Mouse (Mus musculus): ENCODE results near the gene Tmem120a.

Tmem120a gene

DNA sequence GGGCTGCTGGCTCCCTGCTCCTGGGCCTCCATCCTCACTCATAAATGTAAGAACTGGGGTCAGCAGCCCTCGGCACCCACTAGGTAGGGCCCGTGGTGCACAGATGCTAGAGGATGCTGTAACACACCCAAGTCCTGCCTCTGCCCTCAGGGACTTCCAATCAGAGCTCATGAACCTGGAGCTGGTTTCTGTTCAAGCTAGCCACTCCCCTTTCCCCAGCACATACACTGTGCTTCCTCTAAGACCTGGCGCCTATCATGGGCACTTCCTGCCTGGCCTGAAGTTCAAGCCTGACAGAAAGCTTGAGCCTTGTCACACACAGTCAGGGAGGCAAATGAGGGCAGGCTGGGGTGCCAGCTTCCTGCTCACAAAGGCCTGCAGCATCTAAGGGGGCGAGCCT, 11.2 kb downstream of the Tmem120a start:
- no peak for DNase-seq (ENCODE audit: low spot score in 2 of 2)

DNA sequence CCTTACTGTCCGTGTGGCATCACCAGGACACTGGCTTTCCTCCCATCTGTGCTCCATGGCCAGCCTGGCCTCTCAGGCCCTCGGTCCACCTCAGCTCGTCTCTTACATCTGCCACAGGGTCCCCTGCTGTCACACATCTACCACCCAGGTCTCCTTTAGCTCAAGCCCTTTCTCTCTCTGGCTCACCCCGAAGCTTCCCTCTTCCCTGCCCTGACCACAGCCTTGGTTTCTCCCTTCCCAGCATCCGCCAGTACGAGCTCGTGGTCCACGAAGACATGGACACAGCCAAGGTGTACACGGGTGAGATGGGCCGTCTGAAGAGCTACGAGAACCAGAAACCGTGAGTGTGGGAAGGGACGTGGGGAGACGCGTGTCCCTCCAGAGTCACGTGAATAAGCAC, 12.9 kb downstream of the Tmem120a start:
- DNase-seq (ENCODE audit: low spot score in 2 of 2) = no peak

DNA sequence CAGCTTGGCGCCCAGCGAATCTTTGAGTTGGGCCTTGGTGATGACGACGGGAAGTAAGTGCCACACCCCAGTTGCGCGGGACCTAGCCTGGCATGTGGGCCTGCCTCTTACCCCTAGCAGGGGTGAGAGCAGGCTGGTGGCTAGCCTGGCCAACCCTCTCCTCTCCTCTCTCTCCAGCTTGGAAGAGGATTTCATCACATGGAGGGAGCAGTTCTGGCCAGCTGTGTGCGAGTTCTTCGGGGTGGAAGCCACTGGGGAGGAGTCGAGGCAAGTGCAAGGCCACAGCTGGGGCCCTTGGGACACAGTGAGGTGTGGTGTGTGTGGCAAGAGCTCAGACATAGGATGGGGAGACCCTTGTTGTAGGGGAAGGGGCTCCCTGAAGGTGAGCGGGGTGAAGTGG, 13.3 kb downstream of the Tmem120a start:
- no peak for DNase-seq (ENCODE audit: low spot score in 2 of 2)

DNA sequence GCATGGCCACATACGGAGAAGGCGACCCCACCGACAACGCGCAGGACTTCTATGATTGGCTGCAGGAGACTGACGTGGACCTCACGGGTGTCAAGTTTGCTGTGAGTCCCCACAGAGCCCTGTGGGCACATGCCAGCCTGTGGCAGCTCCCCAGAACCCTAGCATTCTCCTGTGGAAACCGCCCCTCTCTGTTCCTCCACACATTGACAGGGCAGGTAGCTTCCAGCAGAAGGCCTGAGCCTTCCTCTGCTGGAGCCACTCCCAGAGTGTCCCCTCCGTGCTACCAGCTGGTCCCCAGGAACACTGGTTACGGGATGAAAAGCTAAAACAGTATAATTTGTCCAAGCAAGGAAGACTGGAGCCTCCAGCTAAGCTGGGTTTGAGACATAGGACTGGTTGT, 14.0 kb downstream of the Tmem120a start:
- DNase-seq (ENCODE audit: low spot score in 2 of 2) = no peak

DNA sequence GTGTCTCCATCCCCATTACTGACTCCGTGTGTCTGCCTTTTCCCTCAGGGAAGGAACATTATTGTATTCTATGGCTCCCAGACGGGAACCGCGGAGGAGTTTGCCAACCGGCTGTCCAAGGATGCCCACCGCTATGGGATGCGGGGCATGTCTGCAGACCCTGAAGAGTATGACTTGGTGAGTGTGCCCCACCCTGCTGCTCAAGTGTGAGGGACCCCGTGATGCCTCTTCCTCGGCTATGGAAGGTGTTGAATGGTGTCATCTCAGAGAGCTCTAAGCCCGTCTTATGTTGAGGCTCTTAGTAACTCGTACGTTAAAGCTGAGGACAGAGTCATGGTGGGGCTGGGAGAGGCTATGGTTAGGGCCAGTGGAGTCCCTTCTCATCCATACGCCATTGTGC, 14.9 kb downstream of the Tmem120a start:
- DNase-seq (ENCODE audit: low spot score in 2 of 2) = no peak

DNA sequence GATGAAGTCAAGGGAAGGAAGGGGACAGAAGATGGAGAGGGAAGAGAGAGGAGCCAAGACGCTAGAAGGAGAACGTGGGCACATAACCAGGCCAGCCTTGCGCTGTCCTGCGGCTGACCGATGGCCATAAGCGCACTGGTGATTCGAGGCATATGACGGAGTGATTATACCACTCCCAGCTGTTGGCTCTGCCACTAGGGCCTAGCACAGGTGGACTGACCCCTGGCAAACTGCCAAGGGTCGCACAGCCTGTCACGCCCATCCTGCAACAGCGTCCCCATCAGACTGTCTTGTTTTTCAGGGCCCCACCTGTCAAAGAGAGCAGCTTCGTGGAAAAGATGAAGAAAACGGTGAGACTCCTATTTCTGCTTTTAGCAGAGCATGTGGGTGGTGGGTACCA, 15.9 kb downstream of the Tmem120a start:
- DNase-seq (ENCODE audit: low spot score in 2 of 2) = no peak

DNA sequence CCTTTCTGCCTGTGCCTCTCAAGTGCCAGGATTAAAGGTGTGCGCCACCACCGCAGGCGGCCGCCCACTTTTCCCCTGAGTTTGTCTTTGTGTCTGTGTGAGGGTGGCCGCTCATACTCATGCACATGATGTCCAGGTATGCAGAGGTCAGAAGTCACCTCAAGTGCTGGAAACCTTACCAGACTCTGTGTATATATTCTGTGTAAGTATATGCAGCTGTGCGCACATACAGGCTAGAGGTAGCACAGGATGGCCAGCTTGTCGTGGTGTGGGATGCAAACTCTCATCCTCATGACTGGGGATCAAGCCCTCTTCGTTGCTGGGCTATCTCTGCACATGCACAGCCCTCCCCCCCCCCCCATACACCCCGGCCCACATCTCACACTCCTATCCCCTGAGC, 16.4 kb downstream of the Tmem120a start:
- no peak for DNase-seq (ENCODE audit: low spot score in 2 of 2)

DNA sequence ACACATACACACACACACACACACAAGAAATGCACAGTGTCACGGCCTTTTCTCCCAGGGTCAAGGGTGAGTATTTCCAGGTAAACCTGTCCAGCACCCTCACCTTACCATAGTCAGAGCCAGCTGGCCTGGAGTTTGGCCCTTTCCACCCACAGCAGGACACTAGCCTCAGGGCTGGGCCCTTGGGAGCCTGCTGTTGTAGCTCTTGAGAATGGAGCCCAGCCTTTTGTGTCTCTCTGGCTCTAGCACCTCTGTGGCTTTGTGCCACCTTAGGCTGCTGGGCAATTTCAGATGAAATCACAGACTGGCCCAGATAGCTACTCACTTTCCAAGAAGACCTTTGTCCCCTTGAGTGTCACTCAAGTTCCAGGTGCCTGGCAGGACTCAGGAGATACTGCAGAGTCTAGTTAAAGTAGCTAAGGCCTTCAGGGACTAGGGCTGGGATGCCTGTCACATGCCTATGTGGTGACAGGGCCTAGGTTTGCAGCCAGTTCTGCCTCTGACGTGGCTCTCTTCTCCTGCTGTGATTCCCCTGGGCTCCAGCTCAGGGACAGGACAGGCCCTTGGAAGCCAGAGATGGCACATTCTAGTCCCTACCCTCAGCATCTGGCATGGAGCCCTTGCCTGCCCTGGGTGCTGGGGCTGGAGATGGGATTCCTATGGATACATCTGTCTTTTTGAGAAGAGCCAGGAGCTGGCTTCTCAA, 17.5 kb downstream of the Tmem120a start:
- DNase-seq (ENCODE audit: low spot score in 2 of 2) = no peak

DNA sequence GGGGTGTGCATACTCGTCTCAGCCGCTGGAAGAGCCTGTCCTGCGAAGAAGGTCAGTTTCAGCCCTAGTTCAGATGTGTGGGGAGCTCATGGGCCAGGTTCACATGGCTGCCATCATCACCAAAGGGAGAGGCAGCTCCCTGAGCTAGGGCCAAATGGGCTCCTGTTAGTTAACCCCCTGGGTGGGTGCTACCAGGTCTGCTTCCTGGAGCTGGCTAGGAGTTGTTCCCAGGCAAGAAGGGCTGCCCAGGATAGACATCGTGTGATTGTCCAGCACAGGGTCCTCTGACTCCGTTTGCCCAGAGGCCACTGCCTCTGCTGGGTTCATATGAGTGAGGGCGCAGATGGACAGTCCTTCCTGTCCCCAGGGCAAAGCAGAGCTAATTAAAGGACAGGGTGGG, 18.3 kb downstream of the Tmem120a start:
- no peak for DNase-seq (ENCODE audit: low spot score in 2 of 2)

DNA sequence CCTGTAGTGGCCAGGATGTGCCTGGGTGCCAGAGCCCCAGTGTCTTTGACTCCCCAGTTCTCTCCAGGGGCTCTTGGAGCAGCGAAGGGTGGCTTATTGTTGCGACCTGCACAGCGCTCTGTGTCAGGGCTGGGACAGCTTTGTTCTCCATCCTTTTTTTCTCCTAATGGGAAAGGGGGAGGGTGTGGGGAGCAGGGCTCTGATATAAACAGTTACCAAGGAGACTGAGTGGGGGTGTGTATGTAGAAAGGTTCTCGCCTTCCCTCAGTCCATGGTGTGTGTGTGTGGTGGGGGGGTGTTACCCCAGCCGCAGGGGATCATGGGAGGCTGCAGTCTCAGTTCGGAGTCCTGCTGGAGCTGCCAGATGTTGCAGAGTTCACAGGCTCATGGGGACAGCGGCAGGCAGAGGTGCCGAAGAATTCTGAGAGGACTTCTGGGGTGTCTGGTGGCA, 18.8 kb downstream of the Tmem120a start:
- DNase-seq (ENCODE audit: low spot score in 2 of 2) = peak in 1 of 2 experiments; percentile 58

DNA sequence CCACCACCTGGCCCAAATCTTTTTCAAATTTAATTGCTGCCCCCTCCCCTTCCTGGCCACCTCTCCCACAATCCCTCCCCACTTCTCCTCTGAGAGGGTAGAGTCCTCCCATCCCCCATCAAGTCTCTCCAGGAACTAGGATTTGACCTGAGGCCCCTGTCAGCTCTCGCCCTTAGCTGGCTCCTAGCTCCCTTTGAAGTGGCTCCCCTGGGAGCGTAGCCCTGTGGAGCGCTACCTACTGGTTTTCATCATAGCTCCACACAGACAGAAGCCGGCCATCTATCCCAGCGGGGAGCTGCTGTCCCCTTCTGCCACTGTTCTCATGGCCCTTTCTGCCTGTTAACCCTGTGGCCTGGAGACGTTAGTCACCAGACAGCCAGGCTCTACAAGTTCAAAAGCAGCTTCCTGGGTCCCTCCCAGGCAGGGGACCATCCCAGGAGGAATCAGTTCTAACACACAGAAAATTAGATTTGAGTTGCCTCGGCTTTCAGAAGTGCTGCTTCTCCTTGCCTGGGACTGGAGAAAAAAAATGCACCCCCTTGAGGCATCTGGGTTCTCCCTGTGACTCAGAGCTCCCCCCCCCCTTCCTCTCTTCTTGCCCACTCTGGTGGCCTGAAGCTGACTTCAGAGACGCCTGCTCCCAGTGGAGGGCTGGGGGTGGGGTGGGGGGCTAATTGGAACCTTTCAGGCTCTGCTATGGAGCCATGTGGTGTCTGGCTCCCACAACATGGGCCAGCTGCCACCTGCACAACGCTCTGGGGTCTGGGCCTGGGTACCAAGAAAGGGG, 19.5 kb downstream of the Tmem120a start:
- no peak for DNase-seq (ENCODE audit: low spot score in 2 of 2)

DNA sequence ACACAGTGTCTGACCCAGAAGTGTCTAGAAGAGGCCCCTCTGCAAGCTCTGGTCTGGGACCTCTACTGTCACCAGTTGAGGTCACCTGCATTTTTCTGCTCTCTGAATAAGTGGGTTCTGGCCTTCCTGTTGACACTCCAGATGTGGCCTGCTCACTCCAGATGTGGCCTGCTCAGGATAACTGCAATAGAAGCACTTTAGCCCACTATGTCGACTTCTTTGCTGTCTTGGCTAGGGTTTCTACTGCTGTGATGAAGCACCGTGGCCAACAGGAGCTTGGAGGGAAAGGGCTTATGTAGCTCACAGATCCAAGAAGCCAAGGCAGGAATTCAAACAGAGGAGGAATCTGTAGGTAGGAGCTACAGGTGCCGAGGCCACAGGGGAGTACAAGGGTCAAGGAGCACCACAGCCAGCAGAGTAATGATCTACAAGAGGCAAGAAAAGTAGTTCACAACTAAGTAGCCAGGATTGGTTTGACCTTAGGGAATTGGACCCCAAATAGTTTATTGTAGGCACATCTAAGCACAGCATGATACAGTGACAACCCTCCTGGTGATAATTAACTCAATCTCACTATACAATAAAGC, 21.0 kb downstream of the Tmem120a start:
- DNase-seq (ENCODE audit: low spot score in 2 of 2) = no peak

DNA sequence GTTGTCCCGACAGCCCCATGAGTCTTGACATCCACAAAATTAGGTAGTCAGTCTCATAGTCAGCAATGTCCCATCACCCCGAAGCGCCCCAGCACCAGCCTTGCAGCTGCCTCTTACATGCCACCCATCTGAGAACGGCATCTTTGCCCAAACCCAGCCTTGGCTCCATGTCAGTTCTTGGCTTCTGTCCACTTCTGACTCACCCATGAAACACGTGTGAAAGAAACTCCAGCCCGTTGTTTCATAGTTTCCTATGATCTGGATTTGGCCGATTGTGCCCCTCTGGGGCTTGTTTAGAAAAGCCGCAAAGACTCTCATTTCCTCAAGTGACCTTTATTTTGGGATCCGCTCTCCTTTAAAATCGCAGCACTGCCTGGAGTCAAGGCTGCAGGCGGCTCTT, 22.1 kb downstream of the Tmem120a start:
- DNase-seq (ENCODE audit: low spot score in 2 of 2) = peak; percentile 59 to 82

DNA sequence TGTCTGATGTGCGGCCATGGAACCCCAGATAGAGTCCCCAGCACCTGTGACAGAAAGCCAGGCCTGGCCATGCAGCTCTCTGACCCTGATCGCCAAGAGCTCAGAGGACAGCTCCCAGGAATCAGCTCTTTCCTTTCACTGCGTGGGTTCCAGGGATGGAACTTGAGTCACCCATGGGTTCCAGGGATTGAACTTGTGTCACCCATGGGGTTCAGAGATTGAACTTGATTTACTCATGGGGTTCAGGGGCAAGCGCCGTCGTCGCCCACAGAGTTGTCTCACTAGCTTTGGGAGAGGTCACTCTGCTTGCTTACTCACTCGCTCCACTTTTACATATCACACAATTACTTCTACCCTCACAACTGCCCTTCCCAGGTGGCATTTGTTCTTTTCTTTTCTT, 23.2 kb downstream of the Tmem120a start:
- no peak for DNase-seq (ENCODE audit: low spot score in 2 of 2)

DNA sequence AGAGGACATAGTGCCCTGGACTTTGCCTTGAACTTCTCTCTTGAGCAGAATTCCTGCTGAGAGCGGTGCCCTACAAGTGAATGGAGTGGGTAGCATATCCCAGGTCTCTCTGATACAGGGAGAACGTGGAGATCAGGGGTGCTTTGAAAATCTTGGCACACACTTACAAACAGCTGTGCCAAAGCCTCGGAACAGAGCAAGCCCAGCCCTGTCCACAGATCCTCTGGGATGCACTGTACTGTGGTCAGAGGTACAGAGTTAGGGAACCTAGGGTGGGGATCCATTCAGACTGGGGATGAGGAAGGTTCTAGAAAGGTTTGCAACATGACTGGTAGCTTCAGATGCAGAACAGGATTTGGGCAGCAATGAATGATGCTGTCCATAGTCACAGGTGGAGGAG, 24.1 kb downstream of the Tmem120a start:
- DNase-seq (ENCODE audit: low spot score in 2 of 2) = no peak

DNA sequence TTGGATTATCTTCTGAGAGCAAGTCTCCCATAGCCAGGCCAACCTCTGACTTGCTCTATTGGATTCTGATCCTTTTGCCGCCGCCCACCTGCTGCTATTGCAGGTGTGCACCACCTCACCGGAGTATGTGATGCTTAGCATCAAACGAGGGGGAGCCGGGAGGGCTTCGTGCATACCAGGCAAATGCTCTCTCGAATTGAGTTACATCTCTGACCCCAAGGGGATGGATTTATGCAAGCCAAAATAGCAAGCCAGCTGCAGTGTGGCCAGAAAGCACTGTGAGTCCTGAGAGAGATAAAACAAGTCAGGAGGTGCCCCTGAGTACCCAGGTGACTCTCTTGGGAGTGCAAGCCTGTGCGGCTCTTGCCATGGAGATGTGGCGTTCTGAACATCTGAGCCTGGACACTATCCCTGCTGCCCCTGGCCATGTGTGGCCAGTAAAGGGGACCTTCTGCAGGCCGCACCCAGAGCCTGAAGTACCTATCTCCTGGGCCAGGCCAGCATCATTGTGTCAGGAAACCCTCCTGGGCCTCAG, 24.6 kb downstream of the Tmem120a start:
- DNase-seq (ENCODE audit: low spot score in 2 of 2) = no peak

DNA sequence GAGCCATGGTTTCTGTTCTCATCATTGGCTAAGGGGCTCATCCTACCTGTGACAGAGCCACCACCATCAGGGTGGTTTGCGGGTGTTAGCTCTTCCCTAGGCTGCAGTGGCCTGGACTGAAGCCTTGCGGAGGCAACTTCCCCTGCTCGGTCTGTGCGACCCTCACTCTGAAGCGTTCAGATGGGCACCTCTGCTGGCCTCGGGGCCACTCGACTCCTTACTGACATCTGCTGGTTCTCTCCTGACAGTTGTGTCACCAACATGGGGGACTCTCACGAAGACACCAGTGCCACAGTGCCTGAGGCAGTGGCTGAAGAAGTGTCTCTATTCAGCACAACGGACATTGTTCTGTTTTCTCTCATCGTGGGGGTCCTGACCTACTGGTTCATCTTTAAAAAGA, 28.6 kb downstream of the Tmem120a start:
- DNase-seq (ENCODE audit: low spot score in 2 of 2) = no peak

DNA sequence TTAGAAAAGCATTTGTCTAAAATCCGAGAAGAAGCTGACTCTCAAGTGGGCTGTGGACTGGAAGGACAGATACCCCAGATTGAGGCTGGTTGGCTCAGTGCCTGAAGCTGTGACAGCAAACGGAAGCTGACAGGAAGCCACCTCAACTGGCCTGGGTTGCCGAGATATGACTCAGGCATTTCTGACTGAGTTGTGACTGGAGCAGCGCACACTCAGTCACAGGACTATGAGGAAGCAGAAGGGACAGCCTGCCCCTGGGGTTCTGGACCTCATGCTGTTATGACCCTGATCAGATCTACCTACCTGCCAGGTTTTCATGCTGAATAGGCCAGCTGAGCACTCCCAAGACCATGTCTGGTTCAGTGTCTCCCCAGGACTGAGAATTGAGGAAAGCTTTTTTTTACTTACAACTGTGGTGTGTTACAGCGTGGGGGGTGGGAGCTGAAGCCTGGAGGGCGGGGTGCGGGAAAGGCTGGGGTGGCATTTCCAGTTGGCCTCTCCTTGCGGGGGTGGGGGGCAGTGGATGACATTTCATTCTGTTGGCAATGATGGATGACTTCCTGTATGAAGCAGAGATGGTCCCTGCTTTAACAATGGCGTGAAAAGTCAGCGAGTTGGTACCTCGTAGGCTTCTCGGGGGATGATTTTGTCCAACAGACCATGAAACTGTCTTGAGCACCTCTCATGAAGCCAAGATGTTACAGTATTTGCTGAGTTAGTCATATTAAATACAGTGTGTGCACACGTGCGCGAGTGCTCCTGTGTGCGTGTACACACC, 30.6 kb downstream of the Tmem120a start:
- peak; percentile 52 to 72 for DNase-seq (ENCODE audit: low spot score in 2 of 2)

DNA sequence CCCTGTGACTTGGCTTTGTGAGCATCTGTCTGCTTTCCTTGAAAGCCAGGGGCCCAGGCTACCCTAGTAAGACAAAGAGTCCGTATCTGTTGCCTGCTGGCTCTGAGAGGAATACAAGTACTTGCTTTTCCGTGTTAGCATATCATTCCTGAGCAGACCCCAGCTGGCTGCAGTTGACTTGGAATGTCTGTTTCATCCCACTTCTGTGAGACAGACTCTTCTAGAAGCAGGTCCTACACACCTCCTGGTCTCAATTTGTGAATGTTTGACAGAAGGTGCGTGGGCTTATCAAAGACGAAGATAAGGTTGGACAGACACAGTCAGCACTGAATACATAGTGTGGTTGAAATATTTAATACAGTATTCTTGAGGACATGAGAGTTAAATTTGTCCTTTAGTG, 31.4 kb downstream of the Tmem120a start:
- no peak for DNase-seq (ENCODE audit: low spot score in 2 of 2)

DNA sequence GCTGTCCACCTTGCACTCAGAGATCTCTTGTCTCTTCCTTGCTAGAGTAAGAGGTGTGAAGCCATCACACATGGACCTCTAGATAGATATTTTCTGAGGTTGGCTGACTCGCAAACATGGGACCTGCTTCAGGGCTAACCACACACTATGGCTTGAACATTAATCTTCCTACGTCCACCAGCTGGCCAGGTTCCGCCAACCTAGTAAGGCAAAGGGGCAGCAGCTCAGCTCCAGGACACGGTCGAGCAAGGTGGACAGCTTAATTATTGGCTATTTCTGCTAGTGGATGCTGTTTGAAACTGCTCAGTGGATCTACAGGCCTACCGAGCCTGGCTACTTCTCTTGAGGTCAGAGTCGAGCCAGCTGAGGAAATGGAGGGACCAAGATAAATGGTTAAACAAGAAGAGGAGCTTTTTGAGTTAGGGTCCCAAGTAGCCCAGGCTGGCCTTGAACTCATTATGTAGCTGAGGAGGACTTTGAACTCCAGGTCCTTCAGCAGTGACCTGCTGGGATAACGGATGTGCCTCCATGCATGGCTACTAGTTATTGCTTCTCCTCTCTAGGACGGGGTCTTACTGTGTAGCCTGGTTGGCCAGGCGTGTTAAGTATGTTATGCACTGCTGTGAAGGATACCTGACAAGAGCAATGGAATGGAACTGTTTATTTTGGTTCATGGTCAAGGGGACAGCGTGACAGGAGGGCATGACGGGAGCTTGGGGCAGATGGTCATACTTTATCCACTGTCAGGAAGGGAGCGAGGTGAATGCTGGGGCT, 32.5 kb downstream of the Tmem120a start:
- DNase-seq (ENCODE audit: low spot score in 2 of 2) = no peak

DNA sequence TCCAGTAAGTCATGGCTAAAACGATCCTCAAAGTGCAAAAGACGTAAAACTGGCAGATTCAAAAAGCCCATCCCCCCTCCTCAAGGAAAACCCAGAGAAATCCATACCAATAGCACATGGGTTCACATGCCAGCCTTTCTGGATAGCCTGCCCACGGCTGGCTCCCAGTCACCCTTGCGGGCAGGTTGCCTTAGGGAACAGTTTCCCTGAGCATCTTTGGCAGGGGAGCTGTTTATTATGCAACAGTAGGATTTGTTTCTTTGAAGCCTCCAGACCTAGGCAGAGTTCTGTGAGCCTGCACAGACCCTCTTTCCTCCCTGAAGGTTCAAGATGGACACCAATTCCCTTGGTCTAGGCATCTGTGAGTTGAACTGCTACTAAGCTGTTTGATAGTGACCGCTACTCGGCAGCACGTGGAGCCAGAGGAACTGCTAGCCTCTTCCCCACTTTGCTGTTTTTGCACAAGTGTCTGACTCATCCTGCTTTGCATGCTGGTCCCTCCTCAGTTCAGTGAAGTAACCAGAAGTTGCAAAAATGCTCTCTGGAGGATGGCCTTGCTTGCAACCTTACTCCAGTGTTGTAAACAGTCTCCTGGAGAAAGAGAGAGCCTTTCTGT, 33.5 kb downstream of the Tmem120a start:
- DNase-seq (ENCODE audit: low spot score in 2 of 2) = peak in 1 of 2 experiments; percentile 58
